Mouse (Mus musculus) MEL (cell line): Measurements from ENCODE around the gene Grid1. TPM values are rescaled to one million over a fixed set of nuclear protein-coding genes. Genes with fewer than 3 reads are reported as not detected.

Experiments
- DNase-seq: peaks from one replicate; pipeline ENCODE4 v3.0.0; 2011; ENCODE audit warnings: low read depth, low spot score
- H3K27ac ChIP-seq: 2 replicates; pipeline ENCODE4 v1.5.1; 2012; ENCODE audit warnings: low read depth, mild to moderate bottlenecking, control low read depth, low read length, moderate library complexity; ENCODE audit not compliant: control insufficient read depth
- H3K27me3 ChIP-seq, 2 experiments: fragments of 150-350 bp in 1 of 2; sonication (generic) in 1 of 2; 2 replicates each; pipeline ENCODE4 v1.6.1; 2012; ENCODE audit warnings: low read length in 2 of 2, mild to moderate bottlenecking in 2 of 2, improper control_type of control experiment in 1 of 2, moderate library complexity in 1 of 2; ENCODE audit not compliant: insufficient read depth in 2 of 2, control insufficient read depth in 1 of 2
- H3K36me3 ChIP-seq, 2 experiments: 2 replicates each; pipeline ENCODE4 v1.6.1; 2012 to 2014; ENCODE audit warnings: low read length in 2 of 2, improper control_type of control experiment in 1 of 2, inconsistent platforms in 1 of 2, mild to moderate bottlenecking in 1 of 2; ENCODE audit not compliant: insufficient read depth in 2 of 2, control insufficient read depth in 1 of 2
- H3K4me1 ChIP-seq, 2 experiments: fragments of 150-350 bp in 1 of 2; sonication (generic) in 1 of 2; 2 replicates each; pipeline ENCODE4 v1.6.1; 2012; ENCODE audit warnings: low read length in 2 of 2, improper control_type of control experiment in 1 of 2, mild to moderate bottlenecking in 1 of 2; ENCODE audit not compliant: insufficient read depth in 2 of 2, control insufficient read depth in 1 of 2
- H3K4me3 ChIP-seq, 2 experiments: fragments of 150-350 bp in 1 of 2; sonication (generic) in 1 of 2; 2 replicates each; pipeline ENCODE4 v1.5.1; 2012; ENCODE audit warnings: low read depth in 2 of 2, low read length in 2 of 2, mild to moderate bottlenecking in 2 of 2, moderate library complexity in 2 of 2, control low read depth in 1 of 2, improper control_type of control experiment in 1 of 2; ENCODE audit not compliant: control insufficient read depth in 1 of 2, insufficient read depth in 1 of 2
- H3K79me2 ChIP-seq: 2 replicates; pipeline ENCODE4 v1.6.1; 2012; ENCODE audit warnings: mild to moderate bottlenecking, low read length, moderate library complexity; ENCODE audit not compliant: control insufficient read depth, poor library complexity, insufficient read depth
- H3K9ac ChIP-seq: 2 replicates; pipeline ENCODE4 v1.6.1; 2012; ENCODE audit warnings: low read depth, mild to moderate bottlenecking, control low read depth, low read length, moderate library complexity; ENCODE audit not compliant: control insufficient read depth, poor library complexity, severe bottlenecking
- H3K9me3 ChIP-seq: fragments of 150-350 bp; sonication (generic); replicated peaks from 2 replicates; pipeline ENCODE4 v1.6.1; 2012; ENCODE audit warnings: mild to moderate bottlenecking, low read length, improper control_type of control experiment, moderate library complexity; ENCODE audit not compliant: insufficient read depth
- BHLHE40 ChIP-seq: IDR thresholded peaks from 2 replicates; pipeline ENCODE4 v1.6.1; 2012; ENCODE audit warnings: low read depth, mild to moderate bottlenecking, inconsistent platforms, low read length, improper control_type of control experiment, borderline replicate concordance
- CHD2 ChIP-seq: IDR thresholded peaks from 2 replicates; pipeline ENCODE4 v1.6.1; 2011; ENCODE audit warnings: low read length, improper control_type of control experiment
- CTCF ChIP-seq, 3 experiments: IDR thresholded peaks in 2 of 3; conservative IDR thresholded peaks in 1 of 3; 2 replicates each; pipeline ENCODE4 v1.5.1; 2011 to 2012; ENCODE audit warnings: low read length in 3 of 3, low read depth in 2 of 3, mild to moderate bottlenecking in 2 of 3, improper control_type of control experiment in 1 of 3, inconsistent platforms in 1 of 3, mixed read lengths in 1 of 3, moderate library complexity in 1 of 3; ENCODE audit not compliant: control insufficient read depth in 1 of 3, insufficient read depth in 1 of 3, poor library complexity in 1 of 3, severe bottlenecking in 1 of 3
- E2F4 ChIP-seq: IDR thresholded peaks from 2 replicates; pipeline ENCODE4 v1.6.1; 2011; ENCODE audit warnings: low read depth, low read length, improper control_type of control experiment, borderline replicate concordance
- EP300 ChIP-seq, 2 experiments: IDR thresholded peaks; 2 replicates each; pipeline ENCODE4 v1.6.1; 2011; ENCODE audit warnings: improper control_type of control experiment in 2 of 2, low read length in 2 of 2, low read depth in 1 of 2, mild to moderate bottlenecking in 1 of 2
- ETS1 ChIP-seq: IDR thresholded peaks from 2 replicates; pipeline ENCODE4 v1.6.1; 2012; ENCODE audit warnings: low read depth, mild to moderate bottlenecking, inconsistent platforms, low read length, improper control_type of control experiment, moderate library complexity
- GABPA ChIP-seq: IDR thresholded peaks from 2 replicates; pipeline ENCODE4 v1.6.1; 2012; ENCODE audit warnings: low read depth, mild to moderate bottlenecking, inconsistent platforms, low read length, improper control_type of control experiment, moderate library complexity
- GATA1 ChIP-seq: IDR thresholded peaks from 2 replicates; pipeline ENCODE4 v1.6.1; 2011; ENCODE audit warnings: low read depth, low read length, improper control_type of control experiment
- HCFC1 ChIP-seq: IDR thresholded peaks from 2 replicates; pipeline ENCODE4 v1.6.1; 2012; ENCODE audit warnings: low read depth, mild to moderate bottlenecking, inconsistent platforms, low read length, improper control_type of control experiment, moderate library complexity
- JUND ChIP-seq: IDR thresholded peaks from 2 replicates; pipeline ENCODE4 v1.6.1; 2011; ENCODE audit warnings: low read depth, mild to moderate bottlenecking, improper control_type of control experiment, low read length
- KAT2A ChIP-seq: conservative IDR thresholded peaks from 2 replicates; pipeline ENCODE4 v1.6.1; 2012; ENCODE audit warnings: low read depth, low read length, improper control_type of control experiment, inconsistent platforms
- MAFK ChIP-seq: IDR thresholded peaks from 2 replicates; pipeline ENCODE4 v1.6.1; 2011; ENCODE audit warnings: low read depth, mild to moderate bottlenecking, low read length, improper control_type of control experiment, borderline replicate concordance
- MYC ChIP-seq: IDR thresholded peaks from 2 replicates; pipeline ENCODE4 v1.6.1; 2011; ENCODE audit warnings: low read depth, mild to moderate bottlenecking, low read length, improper control_type of control experiment, moderate library complexity
- NRF1 ChIP-seq: IDR thresholded peaks from 2 replicates; pipeline ENCODE4 v1.6.1; 2014; ENCODE audit warnings: low read depth, mild to moderate bottlenecking, inconsistent platforms, low read length, improper control_type of control experiment, moderate library complexity; ENCODE audit not compliant: poor library complexity, insufficient read depth, severe bottlenecking
- POLR2A ChIP-seq, 2 experiments: IDR thresholded peaks; 2 replicates each; pipeline ENCODE4 v1.6.1; 2011 to 2012; ENCODE audit warnings: low read length in 2 of 2, mild to moderate bottlenecking in 2 of 2, control low read depth in 1 of 2, improper control_type of control experiment in 1 of 2, low read depth in 1 of 2, moderate library complexity in 1 of 2; ENCODE audit not compliant: control insufficient read depth in 1 of 2, insufficient read depth in 1 of 2, poor library complexity in 1 of 2
- POLR2AphosphoS5 ChIP-seq: IDR thresholded peaks from 2 replicates; pipeline ENCODE4 v1.6.1; 2012; ENCODE audit warnings: low read depth, borderline replicate concordance, mild to moderate bottlenecking, inconsistent platforms, low read length, moderate library complexity, mixed read lengths
- RCOR1 ChIP-seq: IDR thresholded peaks from 2 replicates; pipeline ENCODE4 v1.6.1; 2012; ENCODE audit warnings: low read depth, mild to moderate bottlenecking, inconsistent platforms, low read length, improper control_type of control experiment
- SIN3A ChIP-seq: IDR thresholded peaks from 2 replicates; pipeline ENCODE4 v1.6.1; 2012; ENCODE audit warnings: low read length, improper control_type of control experiment, inconsistent platforms
- SMC3 ChIP-seq: IDR thresholded peaks from 2 replicates; pipeline ENCODE4 v1.6.1; 2011; ENCODE audit warnings: low read depth, low read length, improper control_type of control experiment
- USF2 ChIP-seq, 2 experiments: IDR thresholded peaks; 2 replicates each; pipeline ENCODE4 v1.6.1; 2011 to 2012; ENCODE audit warnings: improper control_type of control experiment in 2 of 2, low read length in 2 of 2, borderline replicate concordance in 1 of 2, inconsistent platforms in 1 of 2, low read depth in 1 of 2, mild to moderate bottlenecking in 1 of 2; ENCODE audit not compliant: insufficient read depth in 1 of 2
- ZNF384 ChIP-seq: IDR thresholded peaks from 2 replicates; pipeline ENCODE4 v1.6.1; 2012; ENCODE audit warnings: low read depth, mild to moderate bottlenecking, inconsistent platforms, low read length, improper control_type of control experiment
- polyA plus RNA-seq, 2 experiments: library from polyadenylated mRNA; stranded (reverse) in 1 of 2; unstranded in 1 of 2; fragments of >175 nt in 1 of 2; fragments of >200 nt in 1 of 2; gene quantifications; 2 replicates each; pipeline versions ENCODE4 v1.2.1 to v1.2.4; 2012; ENCODE audit warnings: low replicate concordance in 2 of 2, low read depth in 1 of 2; ENCODE audit not compliant: insufficient read length in 2 of 2, insufficient read depth in 1 of 2, missing spikeins in 1 of 2
- total RNA-seq: library from RNA; depleted of rRNA; stranded (reverse); fragments of 300-350 nt; gene quantifications from 2 replicates; pipeline ENCODE4 v1.2.3, GENCODE M21; 2012

The Grid1 gene
- total and polyA plus RNA-seq, 3 experiments = not detected

DNA sequence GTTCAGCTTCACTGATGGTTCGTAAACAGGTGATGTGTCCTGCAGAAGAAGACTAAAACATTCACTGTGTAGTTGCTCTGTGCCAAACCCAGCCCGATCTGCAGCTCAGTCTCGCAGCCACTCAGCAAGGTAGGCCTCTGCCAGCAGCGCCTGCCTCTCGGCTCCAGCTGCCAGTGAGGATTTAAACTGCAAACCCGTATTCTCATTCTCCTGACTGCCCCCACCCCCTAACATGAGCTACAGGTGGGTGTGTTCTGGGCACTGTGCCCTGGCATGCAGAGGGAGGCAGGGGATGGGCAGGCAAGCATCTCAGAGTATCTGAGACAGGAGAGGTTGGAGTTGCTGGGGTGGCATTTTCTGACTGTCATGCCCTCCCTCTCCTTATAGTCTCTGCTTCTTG, 140.3 kb downstream of the Grid1 start:
- TF ChIP-seq BHLHE40 (no peak), GABPA (no peak), HCFC1 (no peak), USF2 (IDR thresholded peaks at IDR 0.05; ENCODE audit: borderline replicate concordance in 1 of 2, insufficient read depth in 1 of 2, low read depth in 1 of 2, low read length in 2 of 2) (no peak), NRF1 (no peak)
- Histone ChIP-seq H3K4me1 (no peaks in the 10 kb centered on the region), H3K36me3 (no peaks in the 10 kb centered on the region), H3K79me2 (no peaks in the 10 kb centered on the region), H3K27me3 (no peaks in the 10 kb centered on the region), H3K27ac (no peak overlapping the region), H3K9ac (no peak overlapping the region), H3K9me3 (no peaks in the 10 kb centered on the region), H3K4me3 (no peak overlapping the region)
- DNase-seq = no peak

DNA sequence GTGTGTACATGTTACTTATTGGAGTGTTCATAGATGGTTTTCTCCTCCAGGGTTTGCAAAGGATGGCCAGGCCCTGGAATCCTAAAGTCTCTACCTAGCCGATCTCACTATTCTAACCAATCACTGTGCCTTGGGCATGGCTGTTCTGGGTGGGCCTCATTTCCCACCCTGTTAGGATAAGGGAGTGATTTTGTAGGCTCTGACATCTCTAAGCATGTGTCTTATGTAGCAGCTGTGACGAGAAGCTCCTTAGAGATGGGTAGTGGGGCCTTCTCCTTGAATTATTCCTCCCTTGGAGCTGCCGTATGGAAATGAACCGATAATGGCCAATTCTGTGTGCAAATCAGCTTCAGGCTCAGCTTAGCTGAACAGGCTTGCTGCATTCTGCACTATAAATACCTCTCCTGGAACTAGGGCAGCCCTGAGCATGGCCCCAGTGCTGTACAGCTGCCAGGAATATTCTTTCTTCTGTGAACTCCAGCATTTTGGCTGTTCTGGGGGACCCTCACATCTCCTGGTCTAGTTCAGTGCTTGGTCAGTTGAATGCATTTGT, 143.8 kb downstream of the Grid1 start:
- H3K9me3 ChIP-seq = no peaks in the 10 kb centered on the region
- H3K9ac ChIP-seq = no peak overlapping the region
- H3K27me3 ChIP-seq = no peaks in the 10 kb centered on the region
- no peak overlapping the region for H3K4me3 ChIP-seq
- no peaks in the 10 kb centered on the region for H3K4me1 ChIP-seq
- DNase-seq = no peak
- no peak for TF ChIP-seq MYC
- no peak for TF ChIP-seq ZNF384
- no peak for TF ChIP-seq SMC3
- no peak for TF ChIP-seq RCOR1
- no peak for TF ChIP-seq MAFK
- no peak for TF ChIP-seq SIN3A
- TF ChIP-seq CHD2 = no peak
- no peak for TF ChIP-seq GABPA
- TF ChIP-seq EP300 (IDR thresholded peaks at IDR 0.05; ENCODE audit: low read depth in 1 of 2, low read length in 2 of 2) = no peak
- no peak for TF ChIP-seq POLR2A (IDR thresholded peaks at IDR 0.05; ENCODE audit: control insufficient read depth in 1 of 2, insufficient read depth in 1 of 2, low read depth in 1 of 2, low read length in 2 of 2, poor library complexity in 1 of 2)
- no peak for TF ChIP-seq JUND
- no peak for TF ChIP-seq E2F4
- TF ChIP-seq POLR2AphosphoS5 = no peak
- TF ChIP-seq CTCF (IDR thresholded peaks at IDR 0.05 in 2 of 3, conservative IDR thresholded peaks at IDR 0.05 in 1 of 3; ENCODE audit: control insufficient read depth in 1 of 3, insufficient read depth in 1 of 3, low read depth in 2 of 3, low read length in 3 of 3, poor library complexity in 1 of 3, severe bottlenecking in 1 of 3) = no peak
- TF ChIP-seq GATA1 = no peak
- no peak for TF ChIP-seq KAT2A
- no peak for TF ChIP-seq ETS1
- no peak overlapping the region for H3K27ac ChIP-seq
- H3K36me3 ChIP-seq = no peaks in the 10 kb centered on the region
- H3K79me2 ChIP-seq = no peaks in the 10 kb centered on the region
